Mouse (Mus musculus): Measurements from ENCODE around the gene Ctnna3. TPM values are rescaled to one million over a fixed set of nuclear protein-coding genes. Genes with fewer than 3 reads are reported as not detected.

Gene Ctnna3
- polyA plus RNA-seq, 1 experiment from 2014 or later: 1.1 TPM

- no peaks in the 10 kb centered on the region for H3K27me3 ChIP-seq (replicated peaks; ENCODE audit: control insufficient read depth, insufficient read depth, low read length)
- no peak overlapping the region for H3K4me2 ChIP-seq (ENCODE audit: low read length)
Measured at GRCm38 (mm10) chr10:63710211-63710610, 280.3 kb downstream of the Ctnna3 start.

DNA sequence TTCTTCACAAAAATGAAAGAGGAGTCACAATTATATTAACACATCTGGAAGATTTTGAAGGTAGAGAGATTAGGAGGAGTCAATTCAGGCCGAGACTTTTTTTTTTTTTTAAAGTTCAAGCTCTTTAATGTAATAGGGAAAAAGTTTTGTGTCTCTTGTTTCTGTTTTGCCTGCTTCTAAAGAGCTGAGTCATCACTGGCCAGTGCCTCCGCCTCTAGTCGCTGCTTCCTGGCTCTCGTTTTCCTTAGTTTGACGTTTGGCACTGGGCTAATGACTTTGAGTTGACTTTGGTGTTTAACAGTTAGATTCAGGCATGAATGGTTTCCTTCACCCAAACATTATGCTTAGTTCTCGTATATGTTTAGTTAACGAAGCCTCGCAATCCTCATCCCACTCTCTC is 282.6 kb downstream of the Ctnna3 start:
- 75% methylated on average over 8 of the region's 8 CpGs for WGBS
- H3K27me3 ChIP-seq (replicated peaks; ENCODE audit: control insufficient read depth, insufficient read depth, low read length): no peaks in the 10 kb centered on the region
- H3K4me3 ChIP-seq (replicated peaks; ENCODE audit: low read length): no peak overlapping the region
- H3K9ac ChIP-seq (replicated peaks; ENCODE audit: low read depth, low read length): no peak overlapping the region
- H3K4me1 ChIP-seq (replicated peaks; ENCODE audit: control insufficient read depth, insufficient read depth, low read length): no peaks in the 10 kb centered on the region
- no peak overlapping the region for H3K27ac ChIP-seq (ENCODE audit: low read length)
- no peak for ATAC-seq
- H3K4me2 ChIP-seq (ENCODE audit: low read length): no peak overlapping the region
- no peaks in the 10 kb centered on the region for H3K9me3 ChIP-seq (ENCODE audit: control insufficient read depth, low read length)
- H3K36me3 ChIP-seq (ENCODE audit: control insufficient read depth, insufficient read depth): no peaks in the 10 kb centered on the region

More at GRCm38 (mm10) chr10:63710211-63710610, 280.3 kb downstream of the Ctnna3 start:
- no peaks in the 10 kb centered on the region for H3K9me3 ChIP-seq (ENCODE audit: control insufficient read depth, low read length)
- H3K36me3 ChIP-seq (ENCODE audit: control insufficient read depth, insufficient read depth): no peaks in the 10 kb centered on the region
- ATAC-seq: no peak
- H3K4me1 ChIP-seq (replicated peaks; ENCODE audit: control insufficient read depth, insufficient read depth, low read length): no peaks in the 10 kb centered on the region
- H3K9ac ChIP-seq (replicated peaks; ENCODE audit: low read depth, low read length): no peak overlapping the region
- no peak overlapping the region for H3K4me3 ChIP-seq (replicated peaks; ENCODE audit: low read length)
- H3K27ac ChIP-seq (ENCODE audit: low read length): no peak overlapping the region
- WGBS: 74% methylated on average over 6 of the region's 6 CpGs

GRCm38 (mm10) chr10:63714151-63714550 is 284.3 kb downstream of the Ctnna3 start:
- no peaks in the 10 kb centered on the region for H3K36me3 ChIP-seq (ENCODE audit: control insufficient read depth, insufficient read depth)
- H3K9ac ChIP-seq (replicated peaks; ENCODE audit: low read depth, low read length): no peak overlapping the region
- no peaks in the 10 kb centered on the region for H3K27me3 ChIP-seq (replicated peaks; ENCODE audit: control insufficient read depth, insufficient read depth, low read length)
- no peaks in the 10 kb centered on the region for H3K9me3 ChIP-seq (ENCODE audit: control insufficient read depth, low read length)
- WGBS: 80% methylated on average over 4 of the region's 4 CpGs
- no peaks in the 10 kb centered on the region for H3K4me1 ChIP-seq (replicated peaks; ENCODE audit: control insufficient read depth, insufficient read depth, low read length)
- no peak for ATAC-seq
- H3K4me3 ChIP-seq (replicated peaks; ENCODE audit: low read length): no peak overlapping the region
- no peak overlapping the region for H3K4me2 ChIP-seq (ENCODE audit: low read length)
- H3K27ac ChIP-seq (ENCODE audit: low read length): no peak overlapping the region

GRCm38 (mm10) chr10:63768871-63769270 is 339.0 kb downstream of the Ctnna3 start:
- Histone ChIP-seq H3K27ac (ENCODE audit: low read length) (no peak overlapping the region), H3K4me3 (replicated peaks; ENCODE audit: low read length) (no peak overlapping the region), H3K27me3 (replicated peaks; ENCODE audit: control insufficient read depth, insufficient read depth, low read length) (no peaks in the 10 kb centered on the region), H3K9ac (replicated peaks; ENCODE audit: low read depth, low read length) (no peak overlapping the region), H3K36me3 (ENCODE audit: control insufficient read depth, insufficient read depth) (no peaks in the 10 kb centered on the region), H3K4me1 (replicated peaks; ENCODE audit: control insufficient read depth, insufficient read depth, low read length) (no peaks in the 10 kb centered on the region), H3K9me3 (ENCODE audit: control insufficient read depth, low read length) (no peaks in the 10 kb centered on the region), H3K4me2 (ENCODE audit: low read length) (no peak overlapping the region)
- no peak for ATAC-seq
- WGBS: 92% methylated on average over 10 of the region's 10 CpGs

- Histone ChIP-seq H3K9ac (replicated peaks; ENCODE audit: low read depth, low read length) (no peak overlapping the region), H3K36me3 (ENCODE audit: control insufficient read depth, insufficient read depth) (no peaks in the 10 kb centered on the region), H3K4me1 (replicated peaks; ENCODE audit: control insufficient read depth, insufficient read depth, low read length) (no peaks in the 10 kb centered on the region), H3K27me3 (replicated peaks; ENCODE audit: control insufficient read depth, insufficient read depth, low read length) (no peaks in the 10 kb centered on the region), H3K27ac (ENCODE audit: low read length) (no peak overlapping the region), H3K4me2 (ENCODE audit: low read length) (no peak overlapping the region), H3K9me3 (ENCODE audit: control insufficient read depth, low read length) (no peaks in the 10 kb centered on the region), H3K4me3 (replicated peaks; ENCODE audit: low read length) (no peak overlapping the region)
- 81% methylated on average over 7 of the region's 7 CpGs for WGBS
- ATAC-seq: no peak
Measured at GRCm38 (mm10) chr10:63771656-63772055, 341.8 kb downstream of the Ctnna3 start.

- Histone ChIP-seq H3K4me3 (replicated peaks; ENCODE audit: low read length) (no peak overlapping the region), H3K4me2 (ENCODE audit: low read length) (no peak overlapping the region), H3K36me3 (ENCODE audit: control insufficient read depth, insufficient read depth) (no peaks in the 10 kb centered on the region), H3K9ac (replicated peaks; ENCODE audit: low read depth, low read length) (no peak overlapping the region), H3K27ac (ENCODE audit: low read length) (no peak overlapping the region), H3K27me3 (replicated peaks; ENCODE audit: control insufficient read depth, insufficient read depth, low read length) (no peaks in the 10 kb centered on the region), H3K4me1 (replicated peaks; ENCODE audit: control insufficient read depth, insufficient read depth, low read length) (no peaks in the 10 kb centered on the region), H3K9me3 (ENCODE audit: control insufficient read depth, low read length) (no peaks in the 10 kb centered on the region)
- ATAC-seq: no peak
- WGBS: 92% methylated on average over 10 of the region's 10 CpGs
Measured at GRCm38 (mm10) chr10:63772074-63772473, 342.2 kb downstream of the Ctnna3 start.

DNA sequence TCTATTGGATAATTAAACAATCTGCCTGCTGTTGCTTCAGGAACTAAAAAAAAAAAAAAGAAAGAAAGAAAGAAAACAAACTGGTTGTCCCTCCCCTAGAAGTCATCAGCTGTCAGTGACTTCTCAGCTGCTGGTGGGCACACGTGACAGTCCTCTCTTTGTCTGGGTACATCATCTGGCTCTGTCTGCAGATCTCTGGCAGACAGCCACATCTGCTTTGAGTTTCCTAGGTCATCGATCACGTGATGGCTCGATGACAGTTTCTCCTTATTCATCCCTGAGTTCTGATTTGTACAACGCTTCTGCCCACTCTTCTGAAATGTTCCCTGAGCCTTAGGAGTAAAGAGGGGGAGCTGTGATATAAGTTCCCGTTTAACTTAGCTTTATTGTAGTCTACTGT is 352.1 kb downstream of the Ctnna3 start:
- H3K4me3 ChIP-seq (replicated peaks; ENCODE audit: low read length): no peak overlapping the region
- H3K27ac ChIP-seq (ENCODE audit: low read length): no peak overlapping the region
- H3K9ac ChIP-seq (replicated peaks; ENCODE audit: low read depth, low read length): no peak overlapping the region
- no peaks in the 10 kb centered on the region for H3K27me3 ChIP-seq (replicated peaks; ENCODE audit: control insufficient read depth, insufficient read depth, low read length)
- no peaks in the 10 kb centered on the region for H3K9me3 ChIP-seq (ENCODE audit: control insufficient read depth, low read length)
- 72% methylated on average over 6 of the region's 6 CpGs for WGBS
- no peaks in the 10 kb centered on the region for H3K4me1 ChIP-seq (replicated peaks; ENCODE audit: control insufficient read depth, insufficient read depth, low read length)
- no peak for ATAC-seq
- H3K36me3 ChIP-seq (ENCODE audit: control insufficient read depth, insufficient read depth): no peaks in the 10 kb centered on the region
- H3K4me2 ChIP-seq (ENCODE audit: low read length): no peak overlapping the region

- Histone ChIP-seq H3K27me3 (replicated peaks; ENCODE audit: control insufficient read depth, insufficient read depth, low read length) (no peaks in the 10 kb centered on the region), H3K4me3 (replicated peaks; ENCODE audit: low read length) (no peak overlapping the region), H3K4me2 (ENCODE audit: low read length) (no peak overlapping the region), H3K27ac (ENCODE audit: low read length) (no peak overlapping the region), H3K36me3 (ENCODE audit: control insufficient read depth, insufficient read depth) (no peaks in the 10 kb centered on the region), H3K4me1 (replicated peaks; ENCODE audit: control insufficient read depth, insufficient read depth, low read length) (no peaks in the 10 kb centered on the region), H3K9me3 (ENCODE audit: control insufficient read depth, low read length) (no peaks in the 10 kb centered on the region), H3K9ac (replicated peaks; ENCODE audit: low read depth, low read length) (no peak overlapping the region)
- no peak for ATAC-seq
- 80% methylated on average over 20 of the region's 20 CpGs for WGBS
Measured at GRCm38 (mm10) chr10:63784808-63785535, 355.1 kb downstream of the Ctnna3 start.

DNA sequence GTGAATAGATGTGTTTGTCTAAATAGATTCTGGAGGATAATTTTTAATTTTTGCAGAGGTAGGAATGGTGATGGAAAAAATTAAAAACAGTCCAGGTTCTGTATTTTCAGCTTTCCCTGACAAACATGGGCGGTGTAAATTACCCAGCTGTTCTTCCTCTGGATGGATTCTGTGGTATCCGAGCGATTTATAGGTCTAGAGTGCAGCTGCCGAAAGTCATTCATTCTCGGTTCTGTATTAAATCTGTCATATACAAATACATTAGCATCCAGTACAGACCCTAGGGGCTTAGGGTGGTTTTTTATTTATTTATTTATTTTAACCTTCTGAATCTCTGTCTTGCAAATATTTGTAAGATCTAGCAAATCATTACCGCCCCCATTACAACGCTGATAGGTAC is 356.5 kb downstream of the Ctnna3 start:
- WGBS: 96% methylated on average over 7 of the region's 7 CpGs
- no peaks in the 10 kb centered on the region for H3K4me1 ChIP-seq (replicated peaks; ENCODE audit: control insufficient read depth, insufficient read depth, low read length)
- no peak overlapping the region for H3K4me3 ChIP-seq (replicated peaks; ENCODE audit: low read length)
- no peak overlapping the region for H3K27ac ChIP-seq (ENCODE audit: low read length)
- H3K9me3 ChIP-seq (ENCODE audit: control insufficient read depth, low read length): no peaks in the 10 kb centered on the region
- no peak overlapping the region for H3K9ac ChIP-seq (replicated peaks; ENCODE audit: low read depth, low read length)
- ATAC-seq: no peak
- H3K27me3 ChIP-seq (replicated peaks; ENCODE audit: control insufficient read depth, insufficient read depth, low read length): no peaks in the 10 kb centered on the region
- no peaks in the 10 kb centered on the region for H3K36me3 ChIP-seq (ENCODE audit: control insufficient read depth, insufficient read depth)
- H3K4me2 ChIP-seq (ENCODE audit: low read length): no peak overlapping the region

DNA sequence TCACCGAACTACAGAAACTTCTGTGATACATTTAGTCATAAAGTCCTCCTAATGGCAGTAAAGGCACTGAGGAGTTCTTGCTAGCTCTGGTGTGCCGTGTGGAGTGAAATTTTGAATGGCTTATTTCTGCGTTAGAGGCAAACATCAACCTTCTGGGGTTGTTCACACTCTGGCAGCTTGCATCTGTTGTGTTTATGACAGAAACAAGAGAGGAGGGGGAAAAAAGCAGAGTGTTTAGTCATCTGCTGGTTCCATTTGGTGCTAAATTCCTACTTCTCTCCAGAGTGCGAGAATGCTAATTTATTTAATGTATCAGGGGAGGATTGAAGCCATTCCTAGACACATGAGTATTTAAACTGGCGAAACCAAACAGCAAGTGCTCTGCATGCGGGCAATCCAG is 374.0 kb downstream of the Ctnna3 start:
- Histone ChIP-seq H3K27me3 (replicated peaks; ENCODE audit: control insufficient read depth, insufficient read depth, low read length) (no peaks in the 10 kb centered on the region), H3K27ac (ENCODE audit: low read length) (peak overlapping the region; percentile 33; the same call in 1 of the 2 replicates), H3K4me2 (ENCODE audit: low read length) (no peak overlapping the region), H3K9ac (replicated peaks; ENCODE audit: low read depth, low read length) (no peak overlapping the region), H3K9me3 (ENCODE audit: control insufficient read depth, low read length) (0 out of 2 replicates have a peak, but pooled peaks cover 2% of the 10 kb centered on the region), H3K4me3 (replicated peaks; ENCODE audit: low read length) (no peak overlapping the region), H3K36me3 (ENCODE audit: control insufficient read depth, insufficient read depth) (no peaks in the 10 kb centered on the region), H3K4me1 (replicated peaks; ENCODE audit: control insufficient read depth, insufficient read depth, low read length) (peaks cover 9% of the 10 kb centered on the region; the same call in 1 of the 2 replicates)
- ATAC-seq: peak; percentile 93
- WGBS: 61% methylated on average over 6 of the region's 6 CpGs
